Mouse (Mus musculus) liver, embryonic 11.5 days (tissue): ENCODE measurements at regions not wholly inside any gene's neighbourhood (a gene's known extent, or its start where the extent isn't known, plus 50 kb on each side); places are given as distances from the start of the nearest gene placed in this dataset.

Experiments used
- ATAC-seq: fragments of 200-750 bp; cut with Nextera tagmentation; replicated peaks from 2 replicates; pipeline ENCODE4 v1.8.0; 2017; ENCODE audit warnings: moderate number of reproducible peaks, mild to moderate bottlenecking, moderate TSS enrichment, moderate library complexity; ENCODE audit not compliant: low FRiP score
- DNase-seq: peaks from one replicate; pipeline ENCODE4 v3.0.0-alpha.2; 2017; ENCODE audit warnings: low spot score
- H3K27ac ChIP-seq: fragments of 300-500 bp; sonication (generic); 2 replicates; pipeline ENCODE4 v1.5.1; 2014; ENCODE audit warnings: mild to moderate bottlenecking, low read depth, low read length, control low read depth
- H3K27me3 ChIP-seq: fragments of 300-500 bp; sonication (generic); replicated peaks from 2 replicates; pipeline ENCODE4 v1.6.1; 2014; ENCODE audit warnings: low read length, mixed read lengths; ENCODE audit not compliant: control insufficient read depth, insufficient read depth
- H3K36me3 ChIP-seq: fragments of 300-500 bp; sonication (generic); 2 replicates; pipeline ENCODE4 v1.6.1; 2014; ENCODE audit warnings: mild to moderate bottlenecking, low read length, moderate library complexity, mixed read lengths; ENCODE audit not compliant: control insufficient read depth, insufficient read depth
- H3K4me1 ChIP-seq: fragments of 300-500 bp; sonication (generic); replicated peaks from 2 replicates; pipeline ENCODE4 v1.6.1; 2014; ENCODE audit warnings: low read length, mixed read lengths; ENCODE audit not compliant: control insufficient read depth, insufficient read depth
- H3K4me2 ChIP-seq: fragments of 300-500 bp; sonication (generic); 2 replicates; pipeline ENCODE4 v1.6.1; 2014; ENCODE audit warnings: mild to moderate bottlenecking, control low read depth, moderate library complexity
- H3K4me3 ChIP-seq: fragments of 300-500 bp; sonication (generic); 2 replicates; pipeline ENCODE4 v1.5.1; 2014; ENCODE audit warnings: low read depth, low read length, control low read depth
- H3K9ac ChIP-seq: fragments of 300-500 bp; sonication (generic); 2 replicates; pipeline ENCODE4 v1.6.1; 2014; ENCODE audit warnings: low read depth, low read length, control low read depth
- H3K9me3 ChIP-seq: fragments of 300-500 bp; sonication (generic); 2 replicates; pipeline ENCODE4 v1.6.1; 2016; ENCODE audit warnings: low read length, inconsistent platforms, mixed read lengths; ENCODE audit not compliant: control insufficient read depth
- WGBS: fragments of 180-500 bp; shearing (Covaris S2); extraction: QIAGEN DNeasy Blood & Tissue Kit; methylation state at CpG from one replicate; pipeline ENCODE4 v1.1.7; 2014; 5-methylcytosine and 5-hydroxymethylcytosine counted together

DNA sequence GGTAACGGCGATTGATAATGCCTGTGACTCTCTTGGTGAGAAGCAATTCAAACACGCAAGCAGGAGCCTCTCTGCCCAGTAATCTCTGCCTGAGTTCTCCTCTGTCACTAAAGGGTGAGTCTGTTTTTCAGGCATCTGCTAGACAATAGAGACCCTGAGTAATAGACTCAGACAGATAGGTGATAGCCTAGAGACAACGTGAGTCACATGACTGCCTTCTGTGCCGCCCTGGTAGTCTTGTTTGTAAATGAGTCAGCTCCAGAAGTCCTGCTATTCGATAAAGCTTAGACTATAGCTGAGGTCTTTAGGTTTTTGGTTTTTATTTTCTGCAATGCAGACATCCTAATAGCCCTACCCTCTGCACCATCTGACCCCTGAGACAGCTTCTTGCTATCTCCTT lies 126.9 kb downstream of the Gm9376 start:
- H3K9me3 ChIP-seq = no peaks in the 10 kb centered on the region
- H3K27ac ChIP-seq = no peak overlapping the region
- DNase-seq (no peak), ATAC-seq (no peak)
- no peak overlapping the region for H3K4me2 ChIP-seq
- H3K4me1 ChIP-seq = no peaks in the 10 kb centered on the region
- H3K9ac ChIP-seq = no peak overlapping the region
- no peaks in the 10 kb centered on the region for H3K27me3 ChIP-seq
- WGBS = 60% methylated on average over 6 of the region's 6 CpGs
- no peak overlapping the region for H3K4me3 ChIP-seq
- H3K36me3 ChIP-seq = no peaks in the 10 kb centered on the region

DNA sequence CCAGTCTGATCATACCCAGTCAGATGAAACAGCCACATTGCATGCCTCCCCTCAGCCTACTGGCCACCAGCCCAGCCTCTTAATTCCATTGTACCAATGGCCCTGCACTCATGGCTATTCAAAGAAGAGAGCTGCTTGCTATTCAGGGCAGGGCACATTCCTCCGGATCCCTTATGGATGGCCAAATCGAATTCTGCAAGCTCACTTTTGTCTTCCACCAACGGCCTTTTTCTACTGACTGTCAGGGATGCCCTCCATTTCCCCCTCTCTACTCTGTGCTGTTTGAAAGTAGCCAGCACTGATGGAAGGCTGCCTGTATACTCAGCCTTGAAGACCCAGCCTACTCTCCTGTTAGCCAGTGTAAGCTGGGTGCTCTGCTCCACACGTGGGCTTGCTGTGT lies 147.5 kb downstream of the Gm9376 start:
- ATAC-seq (no peak), DNase-seq (no peak)
- no peaks in the 10 kb centered on the region for H3K9me3 ChIP-seq
- H3K4me3 ChIP-seq = no peak overlapping the region
- no peak overlapping the region for H3K9ac ChIP-seq
- 82% methylated on average over 4 of the region's 4 CpGs for WGBS
- no peak overlapping the region for H3K27ac ChIP-seq
- H3K36me3 ChIP-seq = no peaks in the 10 kb centered on the region
- H3K4me1 ChIP-seq = no peaks in the 10 kb centered on the region
- 0 out of 2 replicates have a peak, but pooled peaks cover 3% of the 10 kb centered on the region for H3K27me3 ChIP-seq
- H3K4me2 ChIP-seq = no peak overlapping the region

DNA sequence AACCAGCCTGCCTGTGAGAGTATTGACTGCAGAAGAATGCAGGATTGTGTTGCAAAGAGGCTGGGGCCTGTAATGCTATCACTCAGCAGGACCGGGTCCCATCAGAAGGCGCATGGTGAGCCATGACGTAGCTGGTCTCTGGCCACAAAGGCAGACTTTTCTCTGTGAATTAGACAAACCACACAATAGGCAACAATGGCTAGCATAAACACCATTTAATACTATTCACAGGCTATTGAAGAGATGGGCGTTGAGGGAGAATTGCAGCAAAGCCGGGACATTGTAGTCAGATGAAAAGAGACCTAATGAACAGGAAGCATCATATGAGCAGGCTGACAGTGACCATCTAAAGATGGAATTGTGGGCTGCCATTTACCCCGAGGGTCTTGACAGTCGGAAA lies 149.4 kb downstream of the Gm9376 start:
- no peak for DNase-seq
- ATAC-seq = no peak
- H3K9me3 ChIP-seq = no peaks in the 10 kb centered on the region
- WGBS = 67% methylated on average over 7 of the region's 7 CpGs
- H3K36me3 ChIP-seq = no peaks in the 10 kb centered on the region
- no peak overlapping the region for H3K4me2 ChIP-seq
- H3K27me3 ChIP-seq = 0 out of 2 replicates have a peak, but pooled peaks cover 3% of the 10 kb centered on the region
- no peak overlapping the region for H3K9ac ChIP-seq
- H3K27ac ChIP-seq = no peak overlapping the region
- no peak overlapping the region for H3K4me3 ChIP-seq
- H3K4me1 ChIP-seq = no peaks in the 10 kb centered on the region

DNA sequence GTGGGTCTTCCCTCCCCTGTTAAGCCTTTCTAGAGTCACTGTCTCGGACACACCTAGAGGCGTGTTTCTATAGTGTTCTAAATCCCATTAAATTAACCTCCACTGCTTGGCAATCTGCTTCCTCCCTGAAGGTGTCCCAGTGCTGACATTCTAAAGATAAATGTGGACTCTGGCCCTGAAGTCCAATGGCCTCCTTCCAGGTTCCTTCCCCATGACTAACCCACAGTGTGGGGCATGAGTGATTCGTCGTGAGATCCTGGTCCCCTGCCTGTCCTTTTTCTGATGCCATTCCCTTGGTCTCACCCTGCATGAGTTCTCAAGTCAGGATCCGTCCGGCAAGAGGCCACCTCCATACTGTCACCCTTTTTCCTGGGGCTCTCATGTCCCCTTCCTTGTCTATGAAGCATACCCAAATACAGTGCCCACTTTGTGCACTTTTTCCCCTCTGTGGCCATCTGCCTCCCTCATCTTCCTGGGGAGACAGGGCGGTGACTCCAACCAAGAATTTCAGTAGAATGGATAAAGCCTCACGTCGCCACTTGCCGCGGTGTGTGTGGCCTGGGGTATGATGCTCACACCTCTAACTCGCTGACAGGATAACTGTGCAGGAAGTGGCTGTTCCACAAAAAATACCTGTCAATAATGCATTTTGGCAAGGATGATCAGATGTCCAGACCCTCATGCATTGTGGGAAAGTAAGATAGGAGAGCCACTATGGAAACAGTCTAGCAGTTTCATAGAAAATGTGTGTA lies 152.9 kb downstream of the Gm9376 start:
- Histone ChIP-seq H3K4me1 (no peaks in the 10 kb centered on the region), H3K27me3 (0 out of 2 replicates have a peak, but pooled peaks cover 3% of the 10 kb centered on the region), H3K27ac (no peak overlapping the region), H3K9me3 (no peaks in the 10 kb centered on the region), H3K36me3 (no peaks in the 10 kb centered on the region), H3K9ac (no peak overlapping the region), H3K4me2 (no peak overlapping the region), H3K4me3 (no peak overlapping the region)
- no peak for ATAC-seq
- 84% methylated on average over 12 of the region's 12 CpGs for WGBS
- DNase-seq = no peak

DNA sequence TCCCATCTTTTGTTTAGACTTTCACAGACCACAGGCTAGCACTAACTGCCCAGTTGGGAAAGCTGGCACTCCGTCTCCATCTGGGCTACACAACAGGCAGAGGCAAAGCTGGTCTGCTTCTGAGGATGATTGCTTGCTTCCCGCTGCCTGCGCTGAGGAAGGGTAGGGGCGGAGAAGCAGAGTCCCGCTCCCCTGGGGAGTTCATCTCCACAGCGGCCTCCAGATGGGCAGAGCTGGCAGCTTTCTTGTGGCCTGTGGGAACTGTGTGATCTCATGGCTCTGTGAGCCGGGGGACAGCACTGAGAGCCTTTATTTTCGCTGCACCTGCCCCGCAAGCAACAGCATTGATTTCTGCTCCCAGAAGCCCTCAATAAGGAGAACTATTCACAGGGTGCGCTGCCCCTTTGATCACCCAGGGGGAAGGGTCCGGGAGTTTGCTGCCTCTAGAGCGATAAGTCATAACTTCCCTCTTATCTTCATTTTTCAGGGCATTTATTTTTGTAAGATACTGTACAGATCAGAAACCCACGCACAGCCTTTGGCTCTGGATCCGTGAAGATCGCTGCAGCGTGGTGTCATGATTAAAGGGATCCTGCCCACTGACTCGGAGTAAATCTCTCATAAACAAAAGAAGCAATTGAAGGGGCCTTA lies 155.7 kb downstream of the Gm9376 start:
- no peak overlapping the region for H3K27ac ChIP-seq
- peak overlapping the region; percentile 36 for H3K4me2 ChIP-seq
- no peak for ATAC-seq
- no peaks in the 10 kb centered on the region for H3K27me3 ChIP-seq
- H3K4me1 ChIP-seq = no peaks in the 10 kb centered on the region
- H3K9ac ChIP-seq = no peak overlapping the region
- no peak for DNase-seq
- H3K4me3 ChIP-seq = no peak overlapping the region
- no peaks in the 10 kb centered on the region for H3K36me3 ChIP-seq
- no peaks in the 10 kb centered on the region for H3K9me3 ChIP-seq
- WGBS = 20% methylated on average over 17 of the region's 17 CpGs

DNA sequence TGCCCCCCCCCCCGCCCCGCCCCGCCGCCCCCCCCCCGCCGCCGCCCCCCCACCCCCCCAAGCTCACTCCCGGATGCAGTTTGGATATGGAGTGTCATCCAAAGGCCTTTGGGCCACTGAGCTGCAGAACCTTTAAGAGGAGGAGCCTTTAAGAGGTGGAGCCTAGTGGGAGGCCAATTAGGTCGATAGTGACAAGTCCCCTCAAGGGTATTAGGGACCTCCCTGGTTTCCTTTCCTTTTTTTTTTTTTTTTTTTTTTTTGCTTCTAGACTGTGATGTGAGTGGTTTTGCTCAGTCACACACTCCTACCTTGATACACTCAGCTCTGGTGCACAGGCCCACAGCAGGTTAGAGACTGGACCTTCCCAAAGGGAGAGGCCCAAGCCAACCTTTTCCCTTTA lies 156.5 kb downstream of the Gm9376 start:
- Histone ChIP-seq H3K27ac (no peak overlapping the region), H3K9me3 (no peaks in the 10 kb centered on the region), H3K4me2 (no peak overlapping the region), H3K4me3 (no peak overlapping the region), H3K27me3 (no peaks in the 10 kb centered on the region), H3K9ac (no peak overlapping the region), H3K36me3 (no peaks in the 10 kb centered on the region), H3K4me1 (no peaks in the 10 kb centered on the region)
- DNase-seq (no peak), ATAC-seq (no peak)
- WGBS = 14% methylated on average over 8 of the region's 9 CpGs

DNA sequence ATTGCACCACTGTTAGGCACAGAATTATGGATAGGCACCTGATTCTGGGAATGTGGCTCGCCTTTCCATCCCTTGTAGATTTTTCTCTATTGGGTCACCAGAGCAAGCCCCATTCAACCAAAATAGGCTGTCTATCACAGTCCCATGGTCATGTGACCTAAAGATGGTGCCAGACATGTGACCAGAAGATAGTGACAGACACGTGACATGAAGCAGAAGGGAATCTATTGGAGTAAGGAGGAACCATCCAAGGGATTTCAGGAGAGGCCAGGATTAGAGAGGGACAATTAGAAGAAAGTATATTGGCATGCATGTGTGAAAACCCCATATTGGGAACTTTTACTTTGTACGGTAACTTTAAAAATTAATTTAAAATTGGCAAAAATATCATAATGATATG lies 159.8 kb downstream of the Gm9376 start:
- Histone ChIP-seq H3K9ac (no peak overlapping the region), H3K4me2 (no peak overlapping the region), H3K27ac (no peak overlapping the region), H3K4me3 (no peak overlapping the region), H3K36me3 (no peaks in the 10 kb centered on the region), H3K4me1 (no peaks in the 10 kb centered on the region; the same call in 1 of the 2 replicates), H3K9me3 (no peaks in the 10 kb centered on the region), H3K27me3 (no peaks in the 10 kb centered on the region)
- DNase-seq = no peak
- ATAC-seq = no peak
- 76% methylated on average over 3 of the region's 3 CpGs for WGBS

DNA sequence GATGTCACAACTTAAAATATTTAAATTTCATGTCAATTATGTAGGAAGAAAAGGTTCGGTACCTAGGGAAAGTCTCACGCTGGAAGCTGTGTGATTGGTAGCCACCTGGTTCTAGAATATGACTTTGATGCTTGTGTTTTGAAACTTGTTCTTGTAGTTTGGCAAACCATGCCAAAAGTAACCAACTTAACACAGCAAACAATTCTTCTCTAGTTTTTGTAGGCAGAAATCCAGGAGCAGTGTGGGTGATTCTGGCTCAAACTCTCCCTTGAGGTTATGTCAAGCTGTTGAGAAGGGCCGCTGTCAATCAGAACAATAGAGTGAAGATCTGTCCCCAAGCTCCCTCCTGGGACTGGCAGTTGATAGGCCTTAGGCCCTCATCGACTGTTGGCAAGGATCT lies 163.5 kb downstream of the Gm9376 start:
- WGBS = 83% methylated on average over 4 of the region's 4 CpGs
- H3K9me3 ChIP-seq = no peaks in the 10 kb centered on the region
- DNase-seq (no peak), ATAC-seq (no peak)
- H3K27ac ChIP-seq = no peak overlapping the region
- H3K27me3 ChIP-seq = peaks cover 12% of the 10 kb centered on the region
- no peak overlapping the region for H3K4me3 ChIP-seq
- no peaks in the 10 kb centered on the region; the same call in 1 of the 2 replicates for H3K4me1 ChIP-seq
- no peak overlapping the region for H3K4me2 ChIP-seq
- H3K36me3 ChIP-seq = no peaks in the 10 kb centered on the region
- H3K9ac ChIP-seq = no peak overlapping the region

DNA sequence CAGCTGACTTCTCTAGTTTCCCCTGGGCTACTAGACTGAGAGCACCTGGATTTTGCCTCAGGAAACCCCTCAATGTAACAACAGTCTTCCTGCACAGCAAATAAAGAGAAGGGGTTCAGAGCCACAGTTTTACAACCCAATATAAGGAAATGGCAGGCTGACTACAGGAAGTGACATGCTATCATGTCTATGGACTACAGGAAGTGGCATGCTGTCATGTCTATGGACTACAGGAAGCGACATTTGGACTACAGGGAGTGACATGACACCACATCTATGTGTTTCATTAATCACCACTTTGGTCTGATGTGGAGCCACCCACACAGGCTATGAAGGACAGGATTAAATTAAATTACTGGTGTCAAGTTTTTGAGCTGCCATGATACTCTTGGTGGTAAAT lies 164.0 kb downstream of the Gm9376 start:
- WGBS = 82% methylated on average over 1 of the region's 1 CpGs
- H3K27me3 ChIP-seq = peaks cover 16% of the 10 kb centered on the region
- H3K9me3 ChIP-seq = no peaks in the 10 kb centered on the region
- no peaks in the 10 kb centered on the region; the same call in 1 of the 2 replicates for H3K4me1 ChIP-seq
- no peak overlapping the region for H3K4me3 ChIP-seq
- DNase-seq = no peak
- H3K9ac ChIP-seq = no peak overlapping the region
- H3K36me3 ChIP-seq = no peaks in the 10 kb centered on the region
- H3K27ac ChIP-seq = no peak overlapping the region
- ATAC-seq = no peak
- H3K4me2 ChIP-seq = no peak overlapping the region
